Mouse (Mus musculus): Measurements from ENCODE around the gene Plekhh2. TPM values are rescaled to one million over a fixed set of nuclear protein-coding genes. Genes with fewer than 3 reads are reported as not detected.

Gene Plekhh2
- polyA plus RNA-seq, 1 experiment = 2.2 TPM

- H3K4me1 ChIP-seq (ENCODE audit: control insufficient read depth, insufficient read depth, low read length) = no peaks in the 10 kb centered on the region
- 55% methylated on average over 8 of the region's 8 CpGs for WGBS
- no peak for TF ChIP-seq CTCF (IDR thresholded peaks at IDR 0.05; ENCODE audit: control insufficient read depth, insufficient read depth, low read length)
- TF ChIP-seq POLR2A (IDR thresholded peaks at IDR 0.05; ENCODE audit: borderline replicate concordance, control insufficient read depth, low read depth, low read length) = no peak
- no peak overlapping the region for H3K27ac ChIP-seq (ENCODE audit: control insufficient read depth, insufficient read depth, low read depth, low read length, poor library complexity)
- H3K4me3 ChIP-seq (replicated peaks; ENCODE audit: control insufficient read depth, low read depth, low read length) = no peak overlapping the region
Measured at GRCm38 (mm10) chr17:84581740-84582414, 70.2 kb downstream of the Plekhh2 start.

- 83% methylated on average over 9 of the region's 9 CpGs for WGBS
- TF ChIP-seq POLR2A (IDR thresholded peaks at IDR 0.05; ENCODE audit: borderline replicate concordance, control insufficient read depth, low read depth, low read length) (no peak), CTCF (IDR thresholded peaks at IDR 0.05; ENCODE audit: control insufficient read depth, insufficient read depth, low read length) (no peak)
- no peaks in the 10 kb centered on the region for H3K4me1 ChIP-seq (ENCODE audit: control insufficient read depth, insufficient read depth, low read length)
- H3K4me3 ChIP-seq (replicated peaks; ENCODE audit: control insufficient read depth, low read depth, low read length) = no peak overlapping the region
- H3K27ac ChIP-seq (ENCODE audit: control insufficient read depth, insufficient read depth, low read depth, low read length, poor library complexity) = no peak overlapping the region
Measured at GRCm38 (mm10) chr17:84584107-84584506, 72.4 kb downstream of the Plekhh2 start.

DNA sequence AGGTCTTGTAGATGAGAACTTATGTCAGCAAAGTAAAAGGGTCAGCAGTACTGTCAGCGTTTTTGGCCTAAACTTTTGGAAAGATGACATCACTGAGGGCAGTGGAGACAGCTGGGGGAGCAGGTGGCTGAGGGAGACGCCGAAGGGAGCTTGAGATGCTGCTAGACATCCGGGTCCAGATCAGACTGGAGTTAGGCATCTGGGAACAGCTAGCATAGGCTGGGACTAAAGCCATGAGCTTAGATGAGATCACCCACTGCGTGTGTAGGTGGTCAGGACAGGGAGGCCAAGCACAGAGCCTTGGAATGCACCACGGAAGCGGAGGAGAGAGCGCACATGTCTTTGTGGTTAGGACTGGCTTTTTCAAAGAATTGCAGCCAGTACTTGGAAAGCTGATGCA, 73.4 kb downstream of the Plekhh2 start:
- no peak overlapping the region for H3K27ac ChIP-seq (ENCODE audit: control insufficient read depth, insufficient read depth, low read depth, low read length, poor library complexity)
- TF ChIP-seq POLR2A (IDR thresholded peaks at IDR 0.05; ENCODE audit: borderline replicate concordance, control insufficient read depth, low read depth, low read length) (no peak), CTCF (IDR thresholded peaks at IDR 0.05; ENCODE audit: control insufficient read depth, insufficient read depth, low read length) (no peak)

DNA sequence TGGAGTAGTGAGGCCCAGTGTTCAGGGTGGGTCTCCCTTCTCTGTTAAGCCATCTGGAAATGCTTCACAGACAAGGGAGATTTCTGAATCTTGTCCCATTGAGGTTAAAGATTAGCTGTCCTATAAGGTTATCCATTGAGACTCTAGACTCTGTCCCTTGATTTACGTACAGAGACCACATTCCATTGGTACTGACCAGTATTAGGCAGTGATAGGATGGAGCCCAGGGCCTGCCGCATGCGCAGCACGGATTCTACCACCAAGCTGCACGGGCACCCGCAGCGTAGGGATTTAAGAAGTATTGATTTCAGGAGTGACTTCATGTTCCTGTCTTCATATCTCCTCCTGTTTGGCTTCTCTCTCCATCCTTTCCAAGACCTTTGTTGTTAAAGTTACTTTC, 78.4 kb downstream of the Plekhh2 start:
- no peak overlapping the region for H3K4me3 ChIP-seq (replicated peaks; ENCODE audit: control insufficient read depth, low read depth, low read length)
- no peak overlapping the region for H3K27ac ChIP-seq (ENCODE audit: control insufficient read depth, insufficient read depth, low read depth, low read length, poor library complexity)
- TF ChIP-seq CTCF (IDR thresholded peaks at IDR 0.05; ENCODE audit: control insufficient read depth, insufficient read depth, low read length) (no peak), POLR2A (IDR thresholded peaks at IDR 0.05; ENCODE audit: borderline replicate concordance, control insufficient read depth, low read depth, low read length) (no peak)
- no peaks in the 10 kb centered on the region for H3K4me1 ChIP-seq (ENCODE audit: control insufficient read depth, insufficient read depth, low read length)
- 94% methylated on average over 7 of the region's 7 CpGs for WGBS

More for the DNA sequence above, 73.4 kb downstream of the Plekhh2 start:
- Histone ChIP-seq H3K4me3 (replicated peaks; ENCODE audit: control insufficient read depth, low read depth, low read length) (no peak overlapping the region), H3K4me1 (ENCODE audit: control insufficient read depth, insufficient read depth, low read length) (no peaks in the 10 kb centered on the region)
- WGBS = 77% methylated on average over 8 of the region's 8 CpGs

DNA sequence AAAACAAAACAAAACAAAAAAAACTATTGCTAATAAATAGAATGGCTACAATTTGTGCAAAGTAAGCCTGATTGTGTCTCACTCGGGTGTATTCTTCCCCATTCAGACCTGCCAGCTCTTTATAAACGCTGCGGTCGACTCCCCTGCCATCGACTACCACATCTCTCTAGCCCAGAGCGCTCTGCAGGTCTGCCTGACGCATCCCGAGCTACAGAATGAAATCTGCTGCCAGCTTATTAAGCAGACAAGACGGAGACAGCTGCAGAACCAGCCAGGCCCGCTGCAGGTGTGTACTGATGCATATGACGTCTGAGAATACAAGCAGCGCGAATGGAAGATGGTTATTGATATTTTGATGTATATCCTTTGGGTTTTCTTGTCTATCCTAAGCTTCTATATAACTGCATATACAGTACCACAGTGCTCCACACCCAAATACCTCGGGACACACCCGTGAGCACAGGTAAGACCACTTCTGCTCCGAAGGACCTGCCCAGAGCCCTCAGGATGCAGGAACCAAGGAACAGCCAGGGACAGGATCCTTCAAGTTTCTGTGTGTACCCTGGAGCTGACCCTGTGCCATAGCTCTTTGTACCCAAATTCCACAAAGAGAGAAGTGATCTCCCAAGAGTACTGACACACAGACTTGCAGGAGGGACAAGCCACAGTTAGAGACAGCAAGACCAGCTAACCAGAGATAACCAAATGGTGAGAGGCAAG, 79.9 kb downstream of the Plekhh2 start:
- Histone ChIP-seq H3K4me1 (ENCODE audit: control insufficient read depth, insufficient read depth, low read length) (no peaks in the 10 kb centered on the region), H3K27ac (ENCODE audit: control insufficient read depth, insufficient read depth, low read depth, low read length, poor library complexity) (no peak overlapping the region), H3K4me3 (replicated peaks; ENCODE audit: control insufficient read depth, low read depth, low read length) (no peak overlapping the region)
- WGBS = 83% methylated on average over 16 of the region's 16 CpGs
- TF ChIP-seq CTCF (IDR thresholded peaks at IDR 0.05; ENCODE audit: control insufficient read depth, insufficient read depth, low read length) (no peak), POLR2A (IDR thresholded peaks at IDR 0.05; ENCODE audit: borderline replicate concordance, control insufficient read depth, low read depth, low read length) (no peak)

DNA sequence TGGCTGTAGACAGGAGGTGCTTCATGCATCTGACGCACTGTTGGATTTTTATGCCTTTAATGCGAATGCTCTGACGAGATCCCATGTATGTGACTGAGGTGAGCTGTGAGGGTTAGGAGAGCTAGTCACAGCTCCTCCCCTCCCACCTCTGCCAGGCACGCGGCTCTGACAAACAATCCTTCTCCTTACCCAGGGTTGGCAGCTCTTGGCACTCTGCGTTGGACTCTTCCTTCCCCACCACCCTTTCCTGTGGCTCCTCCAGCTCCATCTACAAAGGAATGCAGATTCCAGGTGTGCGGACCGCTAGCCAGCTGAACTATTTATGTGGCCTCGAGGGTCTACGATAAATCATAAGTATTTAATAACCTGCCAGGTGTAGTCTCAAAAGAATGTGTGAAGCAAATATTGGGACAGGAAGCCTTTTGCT, 84.3 kb downstream of the Plekhh2 start:
- H3K27ac ChIP-seq (ENCODE audit: control insufficient read depth, insufficient read depth, low read depth, low read length, poor library complexity) = no peak overlapping the region
- no peak overlapping the region for H3K4me3 ChIP-seq (replicated peaks; ENCODE audit: control insufficient read depth, low read depth, low read length)
- WGBS = 64% methylated on average over 10 of the region's 10 CpGs
- no peak for TF ChIP-seq POLR2A (IDR thresholded peaks at IDR 0.05; ENCODE audit: borderline replicate concordance, control insufficient read depth, low read depth, low read length)
- TF ChIP-seq CTCF (IDR thresholded peaks at IDR 0.05; ENCODE audit: control insufficient read depth, insufficient read depth, low read length) = no peak
- no peaks in the 10 kb centered on the region; the same call in none of the 2 replicates for H3K4me1 ChIP-seq (ENCODE audit: control insufficient read depth, insufficient read depth, low read length)

GRCm38 (mm10) chr17:84596501-84596900, 84.8 kb downstream of the Plekhh2 start:
- H3K27ac ChIP-seq (ENCODE audit: control insufficient read depth, insufficient read depth, low read depth, low read length, poor library complexity) = no peak overlapping the region
- 84% methylated on average over 7 of the region's 7 CpGs for WGBS
- TF ChIP-seq POLR2A (IDR thresholded peaks at IDR 0.05; ENCODE audit: borderline replicate concordance, control insufficient read depth, low read depth, low read length) (no peak), CTCF (IDR thresholded peaks at IDR 0.05; ENCODE audit: control insufficient read depth, insufficient read depth, low read length) (no peak)
- no peaks in the 10 kb centered on the region; the same call in none of the 2 replicates for H3K4me1 ChIP-seq (ENCODE audit: control insufficient read depth, insufficient read depth, low read length)
- H3K4me3 ChIP-seq (replicated peaks; ENCODE audit: control insufficient read depth, low read depth, low read length) = no peak overlapping the region

- TF ChIP-seq CTCF (IDR thresholded peaks at IDR 0.05; ENCODE audit: control insufficient read depth, insufficient read depth, low read length) = no peak
- TF ChIP-seq POLR2A (IDR thresholded peaks at IDR 0.05; ENCODE audit: borderline replicate concordance, control insufficient read depth, low read depth, low read length) = no peak
- H3K27ac ChIP-seq (ENCODE audit: control insufficient read depth, insufficient read depth, low read depth, low read length, poor library complexity) = no peak overlapping the region
- H3K4me3 ChIP-seq (replicated peaks; ENCODE audit: control insufficient read depth, low read depth, low read length) = no peak overlapping the region
- no peaks in the 10 kb centered on the region; the same call in none of the 2 replicates for H3K4me1 ChIP-seq (ENCODE audit: control insufficient read depth, insufficient read depth, low read length)
- WGBS = 82% methylated on average over 12 of the region's 12 CpGs
Measured at GRCm38 (mm10) chr17:84597859-84598258, 86.2 kb downstream of the Plekhh2 start.
